Mouse (Mus musculus): Measurements from ENCODE around the gene Kcnj15. TPM values are rescaled to one million over a fixed set of nuclear protein-coding genes. Genes with fewer than 3 reads are reported as not detected.

The Kcnj15 gene
- polyA plus RNA-seq (2012; rRNA removed), result 3.3 and 3.5 TPM in 2 replicates
- polyA plus RNA-seq (2014; fragmentation: Nextera tagmentation; extraction: Ambion mirVana), result 3.9 and 4.0 TPM in 2 replicates

DNA sequence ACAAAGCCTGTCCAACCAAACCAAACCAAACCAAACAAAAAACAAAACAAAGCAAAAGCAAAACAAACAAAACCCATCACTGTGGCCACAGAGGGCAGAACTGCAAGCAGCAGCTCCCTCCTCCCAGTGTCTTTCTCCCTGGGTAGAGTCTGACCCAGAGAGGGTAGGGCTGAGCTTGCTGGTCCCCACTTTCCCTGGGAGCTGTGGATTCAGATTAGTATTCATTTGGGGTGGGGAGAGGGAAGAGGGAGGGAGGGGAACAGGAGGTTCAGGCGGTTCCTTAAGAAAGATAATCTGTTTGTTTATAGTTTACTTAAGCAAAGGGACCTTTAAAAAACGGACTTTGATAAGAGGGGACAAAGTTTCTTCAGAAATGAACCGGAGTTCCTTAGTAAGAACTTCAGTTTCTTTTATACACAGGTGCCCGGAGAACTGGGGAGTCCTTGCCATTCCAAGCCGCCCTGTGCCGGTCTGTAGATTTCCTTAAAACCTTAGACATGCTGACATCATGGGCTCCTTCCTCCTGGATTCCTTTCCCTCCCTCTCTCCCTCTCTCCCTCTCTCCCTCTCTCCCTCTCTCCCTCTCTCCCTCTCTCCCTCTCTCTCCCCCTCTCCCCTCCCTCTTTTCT, at the start of gene Kcnj15:
Gene Kcnj15 (plus strand): TSS at position 293 of the 629 bp plus-strand sequence.
- peak within 1 kb of the TSS; percentile 18; the same call in 1 of the 2 replicates for H3K4me2 ChIP-seq (replicated peaks; ENCODE audit: low read depth, low read length, severe bottlenecking)
- H3K9ac ChIP-seq (ENCODE audit: low read depth, low read length, severe bottlenecking), result 0 out of 2 replicates have a peak within 1 kb of the TSS, but pooled peaks have one; percentile 28
- H3K4me3 ChIP-seq (replicated peaks; ENCODE audit: low read length), result peak within 1 kb of the TSS; percentile 8; the same call in 1 of the 2 replicates
- H3K27ac ChIP-seq (replicated peaks; ENCODE audit: low read depth, low read length), result no peak within 1 kb of the TSS
- DNase-seq (ENCODE audit: low spot score) (no peak), ATAC-seq (ENCODE audit: low FRiP score, low read depth) (no peak)
- H3K36me3 ChIP-seq (ENCODE audit: control insufficient read depth, insufficient read depth, low read length), result no peaks in the 10 kb centered on the region
- no peak for TF ChIP-seq POLR2A (IDR thresholded peaks at IDR 0.05; ENCODE audit: borderline replicate concordance, extremely low read depth, insufficient read depth, insufficient read length)
- no peaks in the 10 kb centered on the region for H3K27me3 ChIP-seq (ENCODE audit: control insufficient read depth, insufficient read depth, low read length)
- 23% methylated on average over 6 of the region's 6 CpGs for WGBS
- H3K9me3 ChIP-seq (ENCODE audit: control insufficient read depth, low read length), result no peaks in the 10 kb centered on the region
- peaks cover 21% of the 10 kb centered on the region for H3K4me1 ChIP-seq (ENCODE audit: control insufficient read depth, insufficient read depth, low read length)

DNA sequence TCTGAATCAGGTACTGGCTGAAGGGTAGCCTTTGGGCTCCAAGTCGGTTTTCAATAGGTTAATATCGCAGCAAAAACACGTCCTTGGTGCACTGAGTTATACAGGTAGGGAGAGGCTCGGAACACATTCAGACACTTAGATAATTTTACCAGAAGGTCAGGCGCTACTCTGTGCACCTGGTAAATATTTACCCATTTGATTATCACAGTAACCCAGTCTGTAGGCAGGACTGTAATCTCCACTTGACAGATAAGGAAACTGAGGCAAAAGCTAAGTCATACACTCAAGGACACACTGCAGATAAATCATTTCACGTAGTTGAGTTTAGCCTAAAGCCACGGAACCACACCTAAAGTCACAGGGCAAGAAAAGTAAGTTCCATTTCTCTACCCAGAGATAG, 49.1 kb upstream of the Kcnj15 start:
- H3K36me3 ChIP-seq (ENCODE audit: control insufficient read depth, insufficient read depth, low read length), result no peaks in the 10 kb centered on the region
- no peak overlapping the region for H3K4me3 ChIP-seq (replicated peaks; ENCODE audit: low read length)
- no peaks in the 10 kb centered on the region for H3K4me1 ChIP-seq (ENCODE audit: control insufficient read depth, insufficient read depth, low read length)
- H3K4me2 ChIP-seq (replicated peaks; ENCODE audit: low read depth, low read length, severe bottlenecking), result no peak overlapping the region
- H3K27ac ChIP-seq (replicated peaks; ENCODE audit: low read depth, low read length), result no peak overlapping the region
- ATAC-seq (ENCODE audit: low FRiP score, low read depth) (no peak), DNase-seq (ENCODE audit: low spot score) (no peak)
- H3K9me3 ChIP-seq (ENCODE audit: control insufficient read depth, low read length), result no peaks in the 10 kb centered on the region
- H3K9ac ChIP-seq (ENCODE audit: low read depth, low read length, severe bottlenecking), result no peak overlapping the region
- WGBS, result 86% methylated on average over 7 of the region's 7 CpGs
- no peaks in the 10 kb centered on the region for H3K27me3 ChIP-seq (ENCODE audit: control insufficient read depth, insufficient read depth, low read length)
- no peak for TF ChIP-seq POLR2A (IDR thresholded peaks at IDR 0.05; ENCODE audit: borderline replicate concordance, extremely low read depth, insufficient read depth, insufficient read length)

DNA sequence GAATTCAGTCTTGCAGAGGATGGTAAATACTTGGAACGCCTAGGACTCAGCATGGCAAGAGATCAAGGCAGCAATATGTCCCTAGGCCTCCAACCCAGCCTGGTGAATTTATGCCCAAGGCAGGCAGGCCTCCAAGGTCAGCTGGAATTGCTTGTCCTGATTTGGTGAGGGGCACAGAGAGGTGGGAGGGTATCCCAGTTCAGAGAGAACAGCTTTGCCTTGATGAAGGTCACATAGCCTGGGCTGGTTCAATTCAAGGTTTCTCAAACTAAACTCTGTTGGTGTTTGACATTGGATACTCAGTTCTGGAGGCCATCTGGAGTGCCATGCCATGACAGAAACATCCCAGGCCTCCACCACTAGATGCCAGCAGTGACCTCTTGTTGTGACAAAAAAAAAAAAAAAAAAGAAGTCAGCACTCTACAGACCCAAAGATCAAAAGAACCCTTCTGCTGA, 48.3 kb upstream of the Kcnj15 start:
- WGBS, result 59% methylated on average over 1 of the region's 1 CpGs
- Histone ChIP-seq H3K36me3 (ENCODE audit: control insufficient read depth, insufficient read depth, low read length) (no peaks in the 10 kb centered on the region), H3K4me2 (replicated peaks; ENCODE audit: low read depth, low read length, severe bottlenecking) (no peak overlapping the region), H3K9ac (ENCODE audit: low read depth, low read length, severe bottlenecking) (no peak overlapping the region), H3K9me3 (ENCODE audit: control insufficient read depth, low read length) (no peaks in the 10 kb centered on the region), H3K4me3 (replicated peaks; ENCODE audit: low read length) (no peak overlapping the region), H3K27me3 (ENCODE audit: control insufficient read depth, insufficient read depth, low read length) (no peaks in the 10 kb centered on the region), H3K4me1 (ENCODE audit: control insufficient read depth, insufficient read depth, low read length) (no peaks in the 10 kb centered on the region), H3K27ac (replicated peaks; ENCODE audit: low read depth, low read length) (no peak overlapping the region)
- DNase-seq (ENCODE audit: low spot score) (no peak), ATAC-seq (ENCODE audit: low FRiP score, low read depth) (no peak)
- no peak for TF ChIP-seq POLR2A (IDR thresholded peaks at IDR 0.05; ENCODE audit: borderline replicate concordance, extremely low read depth, insufficient read depth, insufficient read length)

DNA sequence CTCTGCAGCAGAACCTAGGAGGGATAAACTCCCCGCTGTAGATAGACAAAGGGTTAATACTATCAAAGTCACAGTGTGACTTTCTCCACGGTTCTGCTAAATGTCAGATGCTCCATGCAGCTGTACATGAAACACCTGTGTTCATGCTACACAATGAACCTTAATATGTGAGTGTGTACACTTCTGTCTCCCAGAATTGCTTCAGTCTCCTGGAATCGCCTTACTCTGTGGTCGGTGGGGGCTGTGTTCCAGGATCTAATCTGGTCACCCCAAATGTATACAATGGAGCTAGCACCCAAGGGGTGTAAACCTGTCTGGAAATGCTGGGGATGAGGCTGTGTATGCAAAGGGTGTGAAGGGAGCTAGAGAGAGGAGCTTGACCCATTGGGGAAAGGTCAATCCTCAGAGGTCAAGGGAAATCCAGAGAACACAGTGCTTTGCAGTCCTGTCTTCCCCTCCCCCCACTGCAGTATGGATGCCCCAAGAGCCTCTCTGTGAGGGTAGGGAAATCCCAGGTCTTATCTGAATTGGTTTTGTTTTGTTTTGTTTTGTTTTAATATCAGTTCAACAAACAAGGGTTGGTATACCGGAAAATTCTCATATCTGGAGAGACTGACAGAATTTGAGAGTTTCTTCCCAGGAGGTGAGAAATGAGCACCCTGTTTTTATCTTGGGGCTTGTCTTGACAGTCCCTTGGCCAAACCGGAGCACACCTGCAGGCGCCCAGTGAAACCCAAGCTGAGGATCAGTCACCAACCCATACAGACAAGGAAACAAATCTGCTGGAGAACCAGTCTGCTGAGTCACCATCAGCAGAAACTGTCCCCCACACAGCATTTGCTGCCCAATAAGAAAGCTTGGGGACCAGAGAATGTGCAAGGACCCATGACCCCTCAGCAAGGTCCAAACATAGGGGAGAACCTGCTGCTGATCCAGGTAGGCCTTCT, 42.8 kb upstream of the Kcnj15 start:
- Histone ChIP-seq H3K4me1 (ENCODE audit: control insufficient read depth, insufficient read depth, low read length) (0 out of 2 replicates have a peak, but pooled peaks cover 3% of the 10 kb centered on the region), H3K9ac (ENCODE audit: low read depth, low read length, severe bottlenecking) (no peak overlapping the region), H3K4me3 (replicated peaks; ENCODE audit: low read length) (no peak overlapping the region), H3K4me2 (replicated peaks; ENCODE audit: low read depth, low read length, severe bottlenecking) (no peak overlapping the region), H3K9me3 (ENCODE audit: control insufficient read depth, low read length) (no peaks in the 10 kb centered on the region), H3K36me3 (ENCODE audit: control insufficient read depth, insufficient read depth, low read length) (no peaks in the 10 kb centered on the region), H3K27me3 (ENCODE audit: control insufficient read depth, insufficient read depth, low read length) (no peaks in the 10 kb centered on the region), H3K27ac (replicated peaks; ENCODE audit: low read depth, low read length) (no peak overlapping the region)
- DNase-seq (ENCODE audit: low spot score) (no peak), ATAC-seq (ENCODE audit: low FRiP score, low read depth) (no peak)
- no peak for TF ChIP-seq POLR2A (IDR thresholded peaks at IDR 0.05; ENCODE audit: borderline replicate concordance, extremely low read depth, insufficient read depth, insufficient read length)
- WGBS, result 70% methylated on average over 7 of the region's 7 CpGs

DNA sequence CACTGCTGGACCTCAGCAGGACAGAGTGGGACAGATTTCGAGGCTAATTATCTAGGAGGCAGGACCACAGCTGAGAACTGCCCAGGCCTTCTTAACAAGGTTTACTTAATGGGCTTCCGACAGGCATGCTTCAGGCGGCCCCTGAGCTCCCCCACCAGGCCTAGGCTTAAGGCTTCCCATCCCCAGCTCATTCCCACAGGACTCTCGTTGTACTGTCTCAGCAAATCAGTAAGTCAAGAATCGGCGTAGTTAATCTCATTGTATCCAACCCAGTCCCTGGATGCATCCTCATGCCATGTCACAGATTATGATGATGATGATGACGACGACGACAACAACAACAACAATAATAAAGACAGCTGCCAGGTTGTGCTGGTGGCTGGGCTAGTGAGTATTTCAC, 41.6 kb upstream of the Kcnj15 start:
- Histone ChIP-seq H3K9ac (ENCODE audit: low read depth, low read length, severe bottlenecking) (no peak overlapping the region), H3K36me3 (ENCODE audit: control insufficient read depth, insufficient read depth, low read length) (no peaks in the 10 kb centered on the region), H3K4me1 (ENCODE audit: control insufficient read depth, insufficient read depth, low read length) (0 out of 2 replicates have a peak, but pooled peaks cover 3% of the 10 kb centered on the region), H3K4me2 (replicated peaks; ENCODE audit: low read depth, low read length, severe bottlenecking) (no peak overlapping the region), H3K9me3 (ENCODE audit: control insufficient read depth, low read length) (no peaks in the 10 kb centered on the region), H3K27me3 (ENCODE audit: control insufficient read depth, insufficient read depth, low read length) (no peaks in the 10 kb centered on the region), H3K4me3 (replicated peaks; ENCODE audit: low read length) (no peak overlapping the region), H3K27ac (replicated peaks; ENCODE audit: low read depth, low read length) (no peak overlapping the region)
- WGBS, result 69% methylated on average over 9 of the region's 9 CpGs
- ATAC-seq (ENCODE audit: low FRiP score, low read depth) (no peak), DNase-seq (ENCODE audit: low spot score) (no peak)
- no peak for TF ChIP-seq POLR2A (IDR thresholded peaks at IDR 0.05; ENCODE audit: borderline replicate concordance, extremely low read depth, insufficient read depth, insufficient read length)

Measured in limb, embryonic 14.5 days (tissue).